Mouse (Mus musculus) thymus, adult 2 months (tissue): Measurements from ENCODE around the gene Tubb2a. TPM values are rescaled to one million over a fixed set of nuclear protein-coding genes. Genes with fewer than 3 reads are reported as not detected.

Experiments
- DNase-seq: peaks from one replicate; pipeline ENCODE4 v3.0.0; 2021
- H3K27ac ChIP-seq: fragments of 200-500 bp; 2 replicates; pipeline ENCODE4 v1.5.1; 2012; ENCODE audit warnings: low read length, control low read depth; ENCODE audit not compliant: control insufficient read depth, insufficient read depth
- H3K27me3 ChIP-seq: fragments of 200-500 bp; 2 replicates; pipeline ENCODE4 v1.6.1; 2012; ENCODE audit warnings: mild to moderate bottlenecking, low read length, moderate library complexity, mixed read lengths; ENCODE audit not compliant: control insufficient read depth, insufficient read depth
- H3K36me3 ChIP-seq: fragments of 200-500 bp; 2 replicates; pipeline ENCODE4 v1.6.1; 2012; ENCODE audit warnings: mild to moderate bottlenecking, low read length, moderate library complexity; ENCODE audit not compliant: control insufficient read depth, insufficient read depth
- H3K4me1 ChIP-seq: fragments of 200-500 bp; replicated peaks from 2 replicates; pipeline ENCODE4 v1.6.1; 2012; ENCODE audit warnings: low read length; ENCODE audit not compliant: control insufficient read depth, insufficient read depth
- H3K4me3 ChIP-seq: fragments of 200-500 bp; 2 replicates; pipeline ENCODE4 v1.5.1; 2012; ENCODE audit warnings: mild to moderate bottlenecking, low read length, control low read depth, moderate library complexity; ENCODE audit not compliant: control insufficient read depth, insufficient read depth
- CTCF ChIP-seq: fragments of 200-500 bp; IDR thresholded peaks from 2 replicates; pipeline ENCODE4 v1.5.1; 2012; ENCODE audit warnings: mild to moderate bottlenecking, control low read depth, low read length, moderate library complexity, borderline replicate concordance; ENCODE audit not compliant: control insufficient read depth, poor library complexity, insufficient read depth; ENCODE audit errors: extremely low read depth
- POLR2A ChIP-seq: fragments of 200-500 bp; IDR thresholded peaks from 2 replicates; pipeline ENCODE4 v1.6.1; 2012; ENCODE audit warnings: mild to moderate bottlenecking, low read length, control low read depth, moderate library complexity; ENCODE audit not compliant: control insufficient read depth, poor library complexity, insufficient read depth; ENCODE audit errors: extremely low read depth
- WGBS: fragments of 180-500 bp; shearing (Covaris S2); methylation state at CpG from one replicate; pipeline ENCODE4 v1.1.7; 2018; 5-methylcytosine and 5-hydroxymethylcytosine counted together
- polyA plus RNA-seq: library from polyadenylated mRNA; depleted of rRNA; stranded (reverse); fragments of >200 nt; gene quantifications from 2 replicates; pipeline ENCODE4 v1.2.3, GENCODE M21; 2012

Gene Tubb2a
- polyA plus RNA-seq, 1 experiment = 469 TPM

DNA sequence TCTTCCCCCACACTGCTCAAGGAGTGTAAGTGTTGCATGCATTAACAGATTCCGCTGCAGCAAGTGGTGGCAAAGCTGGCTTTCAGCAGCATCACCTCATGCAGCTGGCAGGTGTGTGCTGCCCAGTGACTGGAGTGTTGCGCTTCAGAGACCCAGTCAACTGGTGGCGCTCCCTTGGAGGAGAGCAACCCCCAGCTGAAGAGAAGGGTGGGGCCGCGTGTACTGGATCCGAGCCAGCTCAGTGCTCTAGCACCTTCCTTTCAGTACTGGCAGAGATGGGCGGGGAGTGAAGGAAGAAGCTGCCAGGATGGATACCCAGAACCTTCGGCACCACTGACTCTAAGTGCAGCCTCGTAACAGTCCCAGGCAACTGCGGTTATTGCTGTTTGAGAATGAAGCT, 15.3 kb downstream of the Tubb2a start:
- no peak overlapping the region for H3K27ac ChIP-seq
- WGBS = 91% methylated on average over 10 of the region's 10 CpGs
- TF ChIP-seq POLR2A (no peak), CTCF (no peak)
- no peak overlapping the region for H3K4me3 ChIP-seq
- H3K36me3 ChIP-seq = no peaks in the 10 kb centered on the region
- no peaks in the 10 kb centered on the region for H3K27me3 ChIP-seq
- H3K4me1 ChIP-seq = no peaks in the 10 kb centered on the region
- DNase-seq = no peak

DNA sequence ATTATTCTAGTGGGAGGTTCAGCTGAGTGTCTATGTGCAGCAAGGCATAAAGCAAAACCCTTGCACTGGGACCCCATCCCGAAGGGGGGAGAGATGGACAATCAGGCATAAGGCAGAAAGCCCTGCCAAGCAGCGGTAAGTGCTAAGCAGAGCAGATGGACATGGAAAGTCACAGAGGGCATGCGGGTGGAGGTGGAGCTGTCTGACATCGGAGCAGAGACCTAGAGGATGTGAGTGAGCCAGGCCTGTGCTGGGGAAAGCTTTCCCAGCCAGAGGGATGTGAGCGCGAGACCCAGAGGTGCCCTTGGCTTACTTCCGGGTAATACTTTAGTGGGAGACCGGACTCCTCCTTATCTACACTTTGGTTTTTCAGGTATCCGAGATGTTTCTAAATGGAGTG, 17.7 kb downstream of the Tubb2a start:
- H3K27ac ChIP-seq = no peak overlapping the region
- no peaks in the 10 kb centered on the region for H3K36me3 ChIP-seq

DNA sequence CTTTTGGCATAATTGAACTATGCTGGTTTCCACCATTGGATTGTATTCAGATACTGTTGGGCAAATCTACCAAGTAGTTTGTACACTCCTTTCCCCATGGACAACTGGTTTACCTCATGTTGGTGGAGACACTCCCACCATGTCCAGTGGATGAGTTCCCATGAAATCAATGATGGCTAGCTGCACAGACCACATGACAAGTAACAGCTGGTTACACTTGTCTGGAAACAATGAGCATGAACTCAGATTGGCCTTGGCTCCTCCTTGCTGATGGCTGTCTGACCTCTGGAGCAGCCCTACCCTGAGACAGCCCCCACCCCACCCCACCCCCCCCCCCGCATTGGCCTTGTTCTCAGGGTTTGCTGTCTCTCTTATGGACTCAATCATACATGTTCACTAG, 20.6 kb downstream of the Tubb2a start:
- Histone ChIP-seq H3K36me3 (no peaks in the 10 kb centered on the region), H3K27ac (no peak overlapping the region), H3K4me3 (no peak overlapping the region), H3K4me1 (0 out of 2 replicates have a peak, but pooled peaks cover 2% of the 10 kb centered on the region), H3K27me3 (no peaks in the 10 kb centered on the region)
- WGBS = 96% methylated on average over 1 of the region's 1 CpGs
- no peak for TF ChIP-seq POLR2A
- TF ChIP-seq CTCF = no peak
- no peak for DNase-seq

More for the DNA sequence above, 17.7 kb downstream of the Tubb2a start:
- Histone ChIP-seq H3K4me1 (no peaks in the 10 kb centered on the region), H3K4me3 (no peak overlapping the region), H3K27me3 (no peaks in the 10 kb centered on the region)
- no peak for TF ChIP-seq CTCF
- no peak for TF ChIP-seq POLR2A
- 96% methylated on average over 9 of the region's 9 CpGs for WGBS
- DNase-seq = no peak

DNA sequence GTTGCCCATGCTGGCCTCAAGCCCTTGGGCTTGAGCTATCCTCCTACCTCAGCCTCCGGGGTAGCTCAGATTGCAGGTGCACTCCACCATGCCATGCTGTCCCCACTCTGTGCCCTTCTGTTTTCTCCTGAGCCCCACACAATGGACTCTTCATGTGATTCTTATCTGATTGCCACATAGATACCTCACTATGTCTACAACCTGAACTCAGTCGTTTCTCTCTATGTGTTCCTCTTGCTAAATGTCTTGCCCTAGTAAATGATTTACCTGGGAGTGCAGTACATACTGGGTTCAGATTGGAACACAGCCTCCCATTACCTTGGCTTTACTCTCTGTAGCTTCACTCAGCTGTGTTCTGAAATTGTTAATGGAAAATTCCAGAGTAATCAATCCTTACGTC, 22.8 kb downstream of the Tubb2a start:
- WGBS = 74% methylated on average over 3 of the region's 3 CpGs
- no peak for TF ChIP-seq CTCF
- no peak for TF ChIP-seq POLR2A
- no peak for DNase-seq
- Histone ChIP-seq H3K4me1 (0 out of 2 replicates have a peak, but pooled peaks cover 2% of the 10 kb centered on the region), H3K36me3 (0 out of 2 replicates have a peak, but pooled peaks cover 4% of the 10 kb centered on the region), H3K4me3 (no peak overlapping the region), H3K27me3 (no peaks in the 10 kb centered on the region; the same call in 1 of the 2 replicates), H3K27ac (no peak overlapping the region)

DNA sequence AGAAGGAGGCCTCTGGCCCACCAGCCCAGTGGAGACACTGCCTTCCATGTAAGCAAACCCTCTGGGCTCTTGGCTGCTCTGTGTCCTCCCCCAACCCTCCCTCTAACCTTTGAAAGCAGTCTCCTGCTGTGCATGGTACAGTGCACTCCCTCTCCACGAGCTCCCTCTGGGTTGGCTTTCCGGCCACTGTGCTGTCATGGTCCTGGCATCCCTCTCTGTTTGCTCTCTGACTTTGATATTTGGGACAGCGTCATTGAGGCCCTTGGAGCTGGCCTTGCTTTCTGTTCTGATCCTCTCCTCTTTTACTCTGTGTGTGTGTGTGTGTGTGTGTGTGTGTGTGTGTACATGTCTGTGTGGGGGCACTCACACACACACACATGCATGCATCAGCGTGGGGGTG, 23.4 kb downstream of the Tubb2a start:
- DNase-seq = no peak
- TF ChIP-seq CTCF (no peak), POLR2A (no peak)
- H3K27me3 ChIP-seq = no peaks in the 10 kb centered on the region; the same call in 1 of the 2 replicates
- 93% methylated on average over 4 of the region's 4 CpGs for WGBS
- 0 out of 2 replicates have a peak, but pooled peaks cover 2% of the 10 kb centered on the region for H3K4me1 ChIP-seq
- H3K27ac ChIP-seq = no peak overlapping the region
- H3K36me3 ChIP-seq = 0 out of 2 replicates have a peak, but pooled peaks cover 4% of the 10 kb centered on the region
- no peak overlapping the region for H3K4me3 ChIP-seq

DNA sequence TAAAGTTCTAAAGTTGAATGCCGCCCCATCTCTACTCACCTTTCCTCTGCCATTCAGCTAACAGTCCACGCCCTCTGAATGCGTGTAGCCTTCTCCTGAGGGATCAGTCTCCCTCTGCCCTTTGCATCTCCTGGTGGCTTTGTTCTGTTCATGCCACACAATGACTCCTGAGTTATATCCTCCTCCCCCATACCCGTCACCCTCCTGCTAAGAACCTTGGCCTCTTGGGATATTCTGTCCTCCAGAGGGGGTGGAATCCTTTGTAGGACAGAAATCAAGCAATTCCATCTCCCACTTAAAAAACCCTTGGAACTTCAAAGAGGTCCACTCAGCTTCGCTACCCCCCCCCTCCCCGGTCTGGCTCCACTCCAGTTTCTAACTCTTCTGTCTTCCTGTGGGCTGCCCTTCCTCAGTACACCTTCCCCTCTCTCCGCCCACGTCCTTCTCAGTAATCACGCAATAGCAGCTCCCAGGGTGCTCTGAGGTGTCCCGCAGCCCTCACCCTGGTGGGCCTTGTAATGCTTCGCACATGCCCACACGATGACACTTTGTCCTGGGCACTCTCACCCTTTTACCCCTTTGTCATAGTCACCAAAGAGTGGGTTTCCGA, 24.0 kb downstream of the Tubb2a start:
- DNase-seq = no peak
- 84% methylated on average over 13 of the region's 13 CpGs for WGBS
- H3K27ac ChIP-seq = no peak overlapping the region

More for the DNA sequence above, 24.0 kb downstream of the Tubb2a start:
- H3K27me3 ChIP-seq = no peaks in the 10 kb centered on the region; the same call in 1 of the 2 replicates
- 0 out of 2 replicates have a peak, but pooled peaks cover 4% of the 10 kb centered on the region for H3K36me3 ChIP-seq
- H3K4me3 ChIP-seq = no peak overlapping the region
- TF ChIP-seq POLR2A (no peak), CTCF (no peak)
- H3K4me1 ChIP-seq = 0 out of 2 replicates have a peak, but pooled peaks cover 2% of the 10 kb centered on the region
